Comparison of ENCODE assay signal across 8 mouse cellular contexts in genomic region chr7:97356875-97357276, GRCm38 (mm10). TPM values are rescaled to one million over a fixed set of nuclear protein-coding genes. Genes with fewer than 3 reads are reported as not detected.
DNase-seq lines count a peak whose midpoint lies in the region; ATAC-seq and TF ChIP-seq lines count a peak whose summit lies in the region.
"Had no signal": no experiment of that assay in that cellular context is flagged by ENCODE, and none has a peak within 500 bp of the region (broad histone marks: within the 10 kb centered on the region; RNA-seq: fewer than 3 reads in every experiment).

No protein-coding gene starts in this region.

- no peak for TF ChIP-seq CTCF in left cerebral cortex, adult 2 months (IDR thresholded peaks at IDR 0.05)

- no peak overlapping the region for H3K4me3 ChIP-seq in left cerebral cortex, adult 2 months

- peak; percentile 55 for ATAC-seq in granulocyte monocyte progenitor cell, adult 5-6 weeks (replicated peaks; ENCODE audit: poor library complexity, severe bottlenecking)

- DNase-seq in left cerebral cortex, adult 2 months (ENCODE audit: extremely low spot score in 1 of 2, low spot score in 2 of 2): no peak
- no peak for DNase-seq in left cerebral cortex, postnatal 36 days (ENCODE audit: low spot score in 2 of 2)
- peak; percentile 55 for DNase-seq in brain, adult 2 months (ENCODE audit: low read depth, low spot score)
- peak; percentile 70 to 87 for DNase-seq in lung, postnatal 4 days
- no peak for DNase-seq in embryo, embryonic 10 days (ENCODE audit: low spot score)
- no peak for DNase-seq in frontal cortex, postnatal 10 days (ENCODE audit: low spot score in 2 of 2)
- DNase-seq: kidney, postnatal 4 days had no signal

- peak overlapping the region; percentile 33 for H3K27ac ChIP-seq in left cerebral cortex, adult 2 months

- intact Hi-C loops in left cerebral cortex, adult 2 months (cut with DNase I): no loop called here
- intact Hi-C loops in left cerebral cortex, postnatal 36 days (cut with DNase I): no loop called here

RNA-seq across cellular contexts. Expression of gene Alg8, which starts 14.5 kb away (rescaled TPM):
- 10 to 100 TPM in 1 of 2 experiments, 1 to 10 TPM in 1; 9.9 to 10.2 TPM for total RNA-seq in left cerebral cortex, adult 2 months (2021)
- total RNA-seq in left cerebral cortex, postnatal 36 days (2021): 10 to 100 TPM in 1 of 2 experiments, 1 to 10 TPM in 1; 7.9 to 11.8 TPM
- total RNA-seq in granulocyte monocyte progenitor cell, adult 5-6 weeks (2014; fragmentation: Nextera tagmentation): 44.2 and 52.0 TPM in 2 replicates
- 23.6 and 42.2 TPM in 2 replicates for total RNA-seq in granulocyte monocyte progenitor cell, adult 5-6 weeks (2017)

RNA-seq across cellular contexts. Expression of gene Kctd21, which starts 24.7 kb away (rescaled TPM):
- 10 to 100 TPM; 12.5 to 14.6 TPM for total RNA-seq in left cerebral cortex, adult 2 months (2021)
- 10 to 100 TPM; 12.9 to 13.5 TPM for total RNA-seq in left cerebral cortex, postnatal 36 days (2021)
- 1.3 and 2.1 TPM in 2 replicates for total RNA-seq in granulocyte monocyte progenitor cell, adult 5-6 weeks (2014; fragmentation: Nextera tagmentation)
- total RNA-seq in granulocyte monocyte progenitor cell, adult 5-6 weeks (2017): 0.10 and 1.7 TPM in 2 replicates

RNA-seq across cellular contexts. Expression of gene Usp35, which starts 25.1 kb away (rescaled TPM):
- 10 to 100 TPM; 18.8 to 19.9 TPM for total RNA-seq in left cerebral cortex, adult 2 months (2021)
- 10 to 100 TPM; 16.7 to 19.3 TPM for total RNA-seq in left cerebral cortex, postnatal 36 days (2021)
- total RNA-seq in granulocyte monocyte progenitor cell, adult 5-6 weeks (2014; fragmentation: Nextera tagmentation): 0.30 TPM in 1 of 2 replicates, not detected in the other
- total RNA-seq in granulocyte monocyte progenitor cell, adult 5-6 weeks (2017): 0.04 TPM in 1 of 2 replicates, not detected in the other

RNA-seq across cellular contexts. Expression of gene Ndufc2, which starts 42.9 kb away (rescaled TPM):
- 100 to 1,000 TPM; 213 to 230 TPM for total RNA-seq in left cerebral cortex, adult 2 months (2021)
- total RNA-seq in left cerebral cortex, postnatal 36 days (2021): 100 to 1,000 TPM; 202 to 220 TPM
- 174 and 187 TPM in 2 replicates for total RNA-seq in granulocyte monocyte progenitor cell, adult 5-6 weeks (2014; fragmentation: Nextera tagmentation)
- total RNA-seq in granulocyte monocyte progenitor cell, adult 5-6 weeks (2017): 357 and 360 TPM in 2 replicates

Comparison
In these comparisons a context has a peak if more than half of its experiments do, and no peak if none do; other contexts are left out.
1. DNase-seq: peak in brain, adult 2 months (single experiment) and lung, postnatal 4 days (2 of 2); none in left cerebral cortex, adult 2 months (0 of 2), left cerebral cortex, postnatal 36 days (0 of 2), embryo, embryonic 10 days (single experiment) and frontal cortex, postnatal 10 days (0 of 2).
2. RNA of gene Kctd21, which starts 24.7 kb away (total RNA-seq): 12.5 to 14.6 TPM in left cerebral cortex, adult 2 months and 12.9 to 13.5 TPM in left cerebral cortex, postnatal 36 days; 0.10 to 2.1 TPM in granulocyte monocyte progenitor cell, adult 5-6 weeks; every median in the first group is over 4 times any median in the second.
3. RNA of gene Usp35, which starts 25.1 kb away (total RNA-seq): 18.8 to 19.9 TPM in left cerebral cortex, adult 2 months and 16.7 to 19.3 TPM in left cerebral cortex, postnatal 36 days; 0.04 to 0.30 TPM in granulocyte monocyte progenitor cell, adult 5-6 weeks; every median in the first group is over 10 times any median in the second.